Mouse (Mus musculus) liver, adult 2 months (tissue): Measurements from ENCODE around the gene Echdc3. TPM values are rescaled to one million over a fixed set of nuclear protein-coding genes. Genes with fewer than 3 reads are reported as not detected.

Experiments used
- DNase-seq: peaks from one replicate; pipeline ENCODE4 v3.0.0-alpha.2; 2011; ENCODE audit warnings: low read depth, low spot score; ENCODE audit errors: extremely low read depth
- H3K27ac ChIP-seq: fragments of 200-500 bp; replicated peaks from 2 replicates; pipeline ENCODE4 v1.5.1; 2012; ENCODE audit warnings: low read depth, mild to moderate bottlenecking, control low read depth, inconsistent platforms, low read length; ENCODE audit not compliant: insufficient read depth
- H3K27me3 ChIP-seq: fragments of 200-500 bp; 2 replicates; pipeline ENCODE4 v1.6.1; 2012; ENCODE audit warnings: mild to moderate bottlenecking, moderate library complexity, low read length, inconsistent platforms; ENCODE audit not compliant: control insufficient read depth, insufficient read depth
- H3K36me3 ChIP-seq: fragments of 200-500 bp; 2 replicates; pipeline ENCODE4 v1.6.1; 2012; ENCODE audit warnings: low read length, inconsistent platforms; ENCODE audit not compliant: control insufficient read depth, insufficient read depth
- H3K4me1 ChIP-seq: fragments of 200-500 bp; 2 replicates; pipeline ENCODE4 v1.6.1; 2011; ENCODE audit warnings: low read length; ENCODE audit not compliant: control insufficient read depth, insufficient read depth
- H3K4me3 ChIP-seq: fragments of 200-500 bp; 2 replicates; pipeline ENCODE4 v1.5.1; 2011; ENCODE audit warnings: low read depth, mild to moderate bottlenecking, control low read depth, low read length, moderate library complexity; ENCODE audit not compliant: insufficient read depth
- H3K79me2 ChIP-seq: fragments of 200-500 bp; 2 replicates; pipeline ENCODE4 v1.6.1; 2012; ENCODE audit warnings: inconsistent platforms, mild to moderate bottlenecking, low read length, moderate library complexity; ENCODE audit not compliant: control insufficient read depth, insufficient read depth
- H3K9ac ChIP-seq: fragments of 200-500 bp; 2 replicates; pipeline ENCODE4 v1.6.1; 2012; ENCODE audit warnings: low read depth, mild to moderate bottlenecking, control low read depth, inconsistent platforms, low read length
- CTCF ChIP-seq: fragments of 200-500 bp; IDR thresholded peaks from 2 replicates; pipeline ENCODE4 v1.5.1; 2011; ENCODE audit warnings: low read depth, low read length, control low read depth
- POLR2A ChIP-seq: fragments of 200-500 bp; IDR thresholded peaks from 2 replicates; pipeline ENCODE4 v1.6.1; 2011; ENCODE audit warnings: low read length, control low read depth; ENCODE audit not compliant: insufficient read depth; ENCODE audit errors: extremely low read depth
- WGBS: fragments of 180-500 bp; shearing (Covaris S2); methylation state at CpG from one replicate; pipeline ENCODE4 v1.1.7; 2018; 5-methylcytosine and 5-hydroxymethylcytosine counted together
- polyA plus RNA-seq: library from polyadenylated mRNA; depleted of rRNA; stranded (reverse); fragments of >200 nt; gene quantifications from 2 replicates; pipeline ENCODE4 v1.2.3, GENCODE M21; 2012
- total RNA-seq: library from RNA; depleted of rRNA; stranded (reverse); fragments of >200 nt; gene quantifications from 2 replicates; pipeline ENCODE4 v1.2.3, GENCODE M21; 2014

Echdc3 gene
- total and polyA plus RNA-seq, 2 experiments: 101 to 125 TPM

GRCm38 (mm10) chr2:6162366-6163040, 50.3 kb downstream of the Echdc3 start:
- TF ChIP-seq POLR2A (no peak), CTCF (no peak)
- no peak for DNase-seq
- Histone ChIP-seq H3K27me3 (no peaks in the 10 kb centered on the region), H3K9ac (no peak overlapping the region), H3K4me1 (no peaks in the 10 kb centered on the region), H3K79me2 (no peaks in the 10 kb centered on the region), H3K4me3 (no peak overlapping the region), H3K36me3 (no peaks in the 10 kb centered on the region), H3K27ac (no peak overlapping the region)
- WGBS: 68% methylated on average over 6 of the region's 6 CpGs

- DNase-seq: no peak
- H3K4me3 ChIP-seq: no peak overlapping the region
- no peaks in the 10 kb centered on the region for H3K79me2 ChIP-seq
- no peaks in the 10 kb centered on the region for H3K36me3 ChIP-seq
- WGBS: 76% methylated on average over 2 of the region's 2 CpGs
- H3K27me3 ChIP-seq: no peaks in the 10 kb centered on the region
- H3K9ac ChIP-seq: no peak overlapping the region
- H3K4me1 ChIP-seq: no peaks in the 10 kb centered on the region
- no peak overlapping the region for H3K27ac ChIP-seq
- TF ChIP-seq CTCF (no peak), POLR2A (no peak)
These were observed 53.1 kb downstream of the Echdc3 start for GRCm38 (mm10) chr2:6159735-6160134.

GRCm38 (mm10) chr2:6159219-6159618, 53.6 kb downstream of the Echdc3 start:
- Histone ChIP-seq H3K27me3 (no peaks in the 10 kb centered on the region), H3K4me3 (no peak overlapping the region), H3K36me3 (no peaks in the 10 kb centered on the region), H3K79me2 (no peaks in the 10 kb centered on the region), H3K9ac (no peak overlapping the region), H3K27ac (no peak overlapping the region), H3K4me1 (no peaks in the 10 kb centered on the region)
- WGBS: 85% methylated on average over 9 of the region's 9 CpGs
- no peak for DNase-seq
- TF ChIP-seq POLR2A (no peak), CTCF (no peak)

GRCm38 (mm10) chr2:6157635-6158034, 55.2 kb downstream of the Echdc3 start:
- Histone ChIP-seq H3K27ac (no peak overlapping the region), H3K79me2 (no peaks in the 10 kb centered on the region), H3K4me3 (no peak overlapping the region), H3K9ac (no peak overlapping the region), H3K27me3 (no peaks in the 10 kb centered on the region), H3K36me3 (no peaks in the 10 kb centered on the region), H3K4me1 (no peaks in the 10 kb centered on the region)
- WGBS: 67% methylated on average over 7 of the region's 7 CpGs
- DNase-seq: peak; percentile 60
- no peak for TF ChIP-seq CTCF
- no peak for TF ChIP-seq POLR2A

- Histone ChIP-seq H3K4me3 (no peak overlapping the region), H3K4me1 (no peaks in the 10 kb centered on the region), H3K27me3 (no peaks in the 10 kb centered on the region), H3K36me3 (no peaks in the 10 kb centered on the region), H3K27ac (no peak overlapping the region), H3K9ac (no peak overlapping the region), H3K79me2 (no peaks in the 10 kb centered on the region)
- TF ChIP-seq CTCF: no peak
- TF ChIP-seq POLR2A: no peak
- WGBS: 92% methylated on average over 4 of the region's 4 CpGs
- DNase-seq: no peak
These were observed 55.6 kb downstream of the Echdc3 start for GRCm38 (mm10) chr2:6157208-6157607.

- Histone ChIP-seq H3K36me3 (no peaks in the 10 kb centered on the region), H3K4me1 (no peaks in the 10 kb centered on the region), H3K9ac (no peak overlapping the region), H3K4me3 (no peak overlapping the region), H3K79me2 (no peaks in the 10 kb centered on the region), H3K27me3 (no peaks in the 10 kb centered on the region), H3K27ac (no peak overlapping the region)
- no peak for DNase-seq
- TF ChIP-seq POLR2A: no peak
- no peak for TF ChIP-seq CTCF
- WGBS: 94% methylated on average over 5 of the region's 5 CpGs
These were observed 63.0 kb downstream of the Echdc3 start for GRCm38 (mm10) chr2:6149801-6150200.
